Mouse (Mus musculus): ENCODE data around the gene Slc52a3.
A peak's percentile ranks its signal among the peaks of the same experiment; 100 is the strongest.

Gene Slc52a3

GRCm38 (mm10) chr2:151996229-151997189 lies at the start of gene Slc52a3:
Gene Slc52a3, plus strand, starts transcription at chr2:151996511.
- ATAC-seq (ENCODE audit: insufficient number of reproducible peaks, low FRiP score, low TSS enrichment): peak; percentile 27; the same call in 1 of the 2 replicates

GRCm38 (mm10) chr2:151947617-151948016 lies 48.7 kb upstream of the Slc52a3 start:
- no peak for ATAC-seq (ENCODE audit: insufficient number of reproducible peaks, low FRiP score, low TSS enrichment)

DNA sequence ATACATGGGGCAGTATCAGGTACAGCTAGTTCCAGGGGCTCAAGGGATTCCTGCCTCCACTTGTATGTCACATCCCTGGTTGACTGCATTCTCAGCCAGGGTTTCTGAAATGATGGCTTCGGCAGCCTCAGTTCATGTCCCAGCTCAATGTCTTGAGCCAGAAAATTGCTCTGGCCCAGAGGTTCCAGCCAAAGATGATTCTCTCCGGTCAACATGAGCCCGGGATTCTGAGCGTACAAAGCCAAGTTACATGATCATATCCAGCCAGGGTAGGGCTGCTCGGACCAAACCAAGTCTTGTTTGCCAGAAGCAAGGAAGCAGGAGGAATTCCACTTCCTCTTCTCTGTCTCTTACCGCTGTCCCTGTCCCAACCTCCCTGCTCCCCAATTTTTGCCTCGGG lies 48.0 kb upstream of the Slc52a3 start:
- no peak for ATAC-seq (ENCODE audit: insufficient number of reproducible peaks, low FRiP score, low TSS enrichment)

- no peak for ATAC-seq (ENCODE audit: insufficient number of reproducible peaks, low FRiP score, low TSS enrichment)
Observed at GRCm38 (mm10) chr2:151949082-151949774, 47.1 kb upstream of the Slc52a3 start.

DNA sequence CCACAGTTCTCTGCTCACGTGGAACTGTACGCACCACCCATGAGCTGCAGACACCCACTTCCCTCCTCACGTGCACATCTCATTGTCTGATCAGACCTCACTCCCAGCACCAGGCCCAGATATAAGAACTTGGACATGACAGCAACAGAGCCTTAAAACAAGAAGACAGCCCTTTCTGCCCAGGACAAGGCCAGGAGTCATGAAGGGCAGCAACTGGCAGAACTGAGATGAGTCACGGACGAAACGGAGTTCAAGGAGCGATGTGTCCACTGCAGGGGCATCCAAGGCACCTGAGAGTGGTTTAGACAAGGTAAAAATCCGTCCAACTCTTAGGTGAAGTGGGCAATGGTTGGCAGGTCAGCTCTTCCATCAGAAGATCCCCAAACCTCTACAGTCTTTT lies 42.6 kb upstream of the Slc52a3 start:
- no peak for ATAC-seq (ENCODE audit: insufficient number of reproducible peaks, low FRiP score, low TSS enrichment)

- no peak for ATAC-seq (ENCODE audit: insufficient number of reproducible peaks, low FRiP score, low TSS enrichment)
Observed at GRCm38 (mm10) chr2:151956500-151957137, 39.7 kb upstream of the Slc52a3 start.

GRCm38 (mm10) chr2:151959274-151959673 lies 37.0 kb upstream of the Slc52a3 start:
- no peak for ATAC-seq (ENCODE audit: insufficient number of reproducible peaks, low FRiP score, low TSS enrichment)

DNA sequence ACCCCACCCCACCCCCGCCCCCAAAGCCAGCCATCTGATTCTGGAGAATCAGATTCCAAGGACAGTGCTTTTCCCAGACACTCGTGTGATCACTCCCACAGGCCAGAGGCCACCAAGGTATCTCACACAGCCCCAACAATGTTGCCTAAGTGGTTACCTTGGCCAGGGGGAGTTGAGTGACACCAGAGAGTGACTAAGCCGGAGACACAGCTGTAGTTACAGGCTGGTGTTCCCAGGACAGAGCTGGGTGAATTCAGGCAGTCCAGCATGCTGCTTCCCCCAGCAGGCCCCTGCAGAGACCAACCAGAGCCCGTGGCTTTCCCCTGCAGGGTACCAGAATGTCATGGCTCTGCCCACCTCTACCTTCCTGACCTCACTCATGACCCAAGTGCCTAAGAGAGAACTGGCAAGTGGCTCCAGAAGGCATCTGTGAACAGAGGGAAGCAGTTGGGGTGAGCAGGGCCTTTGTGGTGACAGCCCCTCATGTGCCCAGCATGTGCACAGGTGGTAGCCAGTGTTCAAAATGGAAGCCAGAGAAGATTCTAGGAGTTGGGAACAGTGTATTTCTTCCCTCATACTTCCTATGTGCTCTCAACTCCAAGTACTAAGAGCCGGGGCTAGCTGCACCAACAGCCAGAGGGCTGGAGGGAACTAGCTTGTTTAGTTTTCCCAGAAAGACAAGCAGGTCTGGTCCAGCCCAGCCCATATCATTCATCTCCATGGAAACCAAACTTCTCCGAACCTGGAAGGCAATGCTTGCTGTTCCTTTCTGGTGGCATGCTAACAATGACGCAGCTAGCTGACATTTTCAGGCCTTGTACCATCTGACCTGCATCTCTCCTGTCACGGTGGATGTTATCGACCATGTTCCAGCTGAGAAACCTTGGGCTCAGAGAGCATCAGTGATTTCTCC lies 34.8 kb upstream of the Slc52a3 start:
- ATAC-seq (ENCODE audit: insufficient number of reproducible peaks, low FRiP score, low TSS enrichment): no peak

DNA sequence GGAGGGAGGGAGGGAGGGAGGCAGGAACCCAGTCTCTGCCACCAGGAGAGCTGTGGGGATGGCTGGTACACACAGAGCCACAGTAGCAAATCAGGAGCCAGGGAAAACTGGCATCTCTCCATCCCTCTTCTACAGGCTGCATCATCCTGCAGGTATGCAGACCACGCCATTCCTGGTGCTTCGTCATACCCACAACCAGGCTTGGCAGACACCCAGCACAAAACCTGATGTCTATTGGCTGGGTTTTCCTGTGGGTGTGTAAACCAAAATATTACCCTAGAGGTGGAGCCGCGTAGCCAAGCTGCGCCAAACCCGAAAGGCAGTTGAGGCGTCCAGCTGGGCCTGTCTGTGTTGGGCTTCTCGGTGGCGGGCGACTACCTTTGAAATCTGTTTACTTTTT lies 33.8 kb upstream of the Slc52a3 start:
- peak; percentile 86 for ATAC-seq (ENCODE audit: insufficient number of reproducible peaks, low FRiP score, low TSS enrichment)

DNA sequence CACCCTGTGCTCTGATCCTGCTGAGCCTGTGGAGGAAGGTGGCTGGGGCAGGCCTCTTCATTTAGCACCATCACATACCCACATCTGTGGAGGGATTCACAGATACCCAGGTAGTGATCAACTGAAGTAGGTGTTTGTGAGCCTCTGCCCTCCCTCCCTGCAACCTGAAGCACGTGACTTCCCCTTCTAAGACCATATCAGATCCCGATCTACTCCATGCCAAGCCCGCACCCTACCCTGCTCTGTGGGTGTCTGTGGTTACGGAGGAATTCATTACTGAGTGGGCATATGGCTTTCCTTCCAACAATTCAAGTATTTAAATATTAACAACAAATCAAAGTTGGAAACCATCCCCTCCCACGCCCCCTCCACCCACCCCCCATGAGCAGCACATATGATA lies 33.0 kb upstream of the Slc52a3 start:
- no peak for ATAC-seq (ENCODE audit: insufficient number of reproducible peaks, low FRiP score, low TSS enrichment)

GRCm38 (mm10) chr2:151964052-151964451 lies 32.3 kb upstream of the Slc52a3 start:
- no peak for ATAC-seq (ENCODE audit: insufficient number of reproducible peaks, low FRiP score, low TSS enrichment)

DNA sequence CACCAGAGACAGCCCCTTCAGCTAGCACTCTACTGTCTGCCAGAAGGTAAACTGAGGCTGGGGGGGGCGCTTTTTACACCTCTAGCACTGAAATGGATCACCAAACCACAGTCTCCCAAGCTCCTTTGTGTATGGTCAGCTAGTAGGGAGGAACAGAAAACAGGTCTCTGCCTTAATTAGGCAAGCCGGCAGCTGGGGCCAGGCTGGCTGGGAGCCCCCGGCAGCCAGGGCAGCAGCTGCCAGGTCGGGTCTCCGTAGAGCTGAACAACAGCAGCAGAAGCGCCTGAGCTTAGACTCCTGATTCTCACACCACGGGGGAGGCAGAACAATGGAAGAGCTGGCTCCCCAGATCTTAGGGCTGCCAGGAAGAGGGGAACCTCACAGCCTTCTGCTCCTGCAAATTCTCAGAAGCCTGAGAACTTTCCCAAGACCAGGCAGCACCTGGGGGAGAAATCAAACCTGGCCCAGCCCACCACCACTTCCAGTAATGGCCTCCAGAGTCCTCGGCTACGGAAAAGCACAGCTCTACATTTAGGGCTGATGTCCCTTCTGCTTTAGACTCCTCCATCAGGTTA lies 29.0 kb upstream of the Slc52a3 start:
- ATAC-seq (ENCODE audit: insufficient number of reproducible peaks, low FRiP score, low TSS enrichment): no peak

DNA sequence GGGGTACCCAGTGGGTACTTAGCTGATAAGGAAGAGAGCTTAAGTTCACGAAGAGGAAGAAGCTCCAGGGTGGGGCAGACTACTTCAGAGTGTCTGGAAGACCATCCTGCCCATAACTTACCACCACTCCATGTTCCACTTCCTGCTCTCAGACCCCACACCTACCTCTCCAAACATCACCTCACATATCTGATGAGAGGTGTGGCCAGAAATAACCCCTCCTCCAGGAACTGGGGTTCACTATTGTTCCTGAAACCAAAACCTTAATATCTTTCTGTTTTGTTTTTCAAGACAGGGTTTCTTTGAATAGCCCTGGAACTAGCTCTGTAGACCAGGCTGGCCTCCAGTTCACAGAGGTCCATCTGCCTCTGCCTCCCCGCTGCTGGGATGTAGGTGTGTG lies 28.5 kb upstream of the Slc52a3 start:
- ATAC-seq (ENCODE audit: insufficient number of reproducible peaks, low FRiP score, low TSS enrichment): no peak

DNA sequence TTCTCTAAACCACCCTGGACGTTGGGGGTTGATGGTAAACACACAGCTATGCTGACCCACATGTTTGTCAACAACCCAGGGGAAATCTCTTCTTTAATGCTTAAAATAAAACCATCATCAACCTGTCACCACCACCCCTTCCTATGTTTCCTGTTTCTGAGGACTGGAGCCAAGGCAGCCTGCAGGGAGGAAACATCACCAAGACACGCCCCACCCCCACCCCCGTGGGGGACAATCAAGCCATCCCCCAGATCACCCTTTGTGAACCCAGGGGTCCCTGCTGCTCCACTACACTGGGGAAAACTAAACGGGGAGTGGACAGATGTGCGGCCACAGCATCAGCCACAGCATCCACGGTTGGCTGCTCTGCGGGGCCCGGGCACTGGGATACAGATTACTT lies 27.9 kb upstream of the Slc52a3 start:
- ATAC-seq (ENCODE audit: insufficient number of reproducible peaks, low FRiP score, low TSS enrichment): no peak

DNA sequence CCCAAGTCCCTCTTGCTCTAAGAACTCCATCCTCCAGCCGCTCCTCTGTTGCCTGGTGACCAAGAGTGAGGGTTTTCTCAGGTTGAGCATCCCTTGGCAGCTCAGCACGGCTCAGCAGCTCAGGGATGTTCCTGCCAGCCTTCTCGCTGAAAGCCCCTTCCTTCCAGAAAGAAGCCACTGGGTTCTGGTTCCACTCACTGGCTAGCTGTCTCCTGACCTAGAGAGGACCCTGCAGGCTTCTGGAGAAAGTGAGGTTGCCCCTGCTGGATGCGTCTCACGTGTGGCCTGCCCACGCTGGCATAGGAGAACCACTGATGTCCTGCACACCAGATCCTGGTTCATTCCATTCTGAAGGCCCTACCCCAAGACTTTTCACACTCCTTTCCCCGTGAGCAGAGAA lies 27.3 kb upstream of the Slc52a3 start:
- ATAC-seq (ENCODE audit: insufficient number of reproducible peaks, low FRiP score, low TSS enrichment): no peak

GRCm38 (mm10) chr2:151969396-151969795 lies 26.9 kb upstream of the Slc52a3 start:
- ATAC-seq (ENCODE audit: insufficient number of reproducible peaks, low FRiP score, low TSS enrichment): no peak

DNA sequence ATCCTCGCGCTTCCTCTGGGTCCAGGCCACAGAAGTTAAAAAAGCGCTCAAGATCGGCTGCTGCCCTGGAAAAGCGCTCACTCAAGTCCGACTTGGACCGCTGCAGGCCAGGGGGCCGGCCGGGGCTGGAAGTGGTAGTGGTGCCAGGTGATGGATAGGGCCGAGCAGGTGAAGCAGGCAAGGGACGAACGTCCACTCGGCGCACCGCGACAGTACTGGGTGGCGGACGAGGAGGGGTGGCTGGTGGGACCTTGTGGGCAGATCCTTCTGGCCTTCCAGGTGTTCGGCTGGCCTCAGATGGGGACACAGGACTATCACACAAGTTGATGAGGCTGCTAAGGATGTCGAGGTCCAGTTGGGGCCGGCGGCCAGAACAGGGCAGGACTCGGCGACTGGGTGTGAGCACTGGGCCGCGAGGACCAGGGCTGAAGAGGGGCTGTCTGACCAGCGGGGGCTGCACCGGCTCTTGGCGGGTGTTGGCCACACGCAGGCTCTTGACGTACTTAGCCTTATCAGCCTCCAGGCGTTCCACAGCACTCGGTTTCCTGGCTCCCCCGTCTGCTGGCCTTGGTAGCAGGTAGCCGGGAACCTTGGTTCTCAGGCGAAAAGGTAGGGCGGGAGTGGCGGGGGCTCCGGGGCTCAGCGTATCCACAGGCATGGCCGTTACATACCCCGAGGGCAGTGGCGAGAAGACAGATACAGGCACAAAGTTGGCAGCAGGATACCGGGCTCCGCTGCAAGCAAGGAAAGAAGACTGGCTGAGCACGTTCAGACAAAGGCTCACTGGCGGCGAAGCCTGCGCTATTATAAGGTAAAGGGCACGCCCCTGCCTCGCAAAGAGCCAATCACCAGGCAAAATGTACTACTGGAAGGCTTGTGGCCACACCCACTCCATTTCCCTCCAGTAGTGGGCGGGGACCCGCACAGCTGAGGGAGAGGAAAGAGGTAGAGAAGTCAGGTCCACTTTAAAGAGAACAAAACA lies 25.8 kb upstream of the Slc52a3 start:
- ATAC-seq (ENCODE audit: insufficient number of reproducible peaks, low FRiP score, low TSS enrichment): no peak

DNA sequence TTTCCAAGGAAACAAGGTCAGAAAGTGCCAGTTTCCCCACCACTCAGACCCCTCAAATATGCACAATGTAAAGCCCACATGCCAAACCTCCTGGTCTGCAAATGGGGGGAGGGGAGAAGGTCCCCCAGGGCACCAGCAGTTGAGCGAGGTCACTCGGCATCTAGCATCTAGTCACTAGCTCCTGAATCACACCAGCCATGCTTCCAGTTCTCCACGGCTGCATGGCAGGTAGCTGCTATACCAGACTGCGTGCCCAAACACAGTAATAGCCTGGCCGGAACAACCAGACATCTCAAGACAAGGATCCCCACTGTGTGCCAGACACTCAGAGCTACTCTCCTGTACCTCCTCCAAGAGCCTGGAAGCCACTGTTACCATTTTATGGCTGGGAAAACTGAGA lies 24.6 kb upstream of the Slc52a3 start:
- ATAC-seq (ENCODE audit: insufficient number of reproducible peaks, low FRiP score, low TSS enrichment): no peak
